ENCODE assay signal across 8 mouse cellular contexts in the genomic region with DNA sequence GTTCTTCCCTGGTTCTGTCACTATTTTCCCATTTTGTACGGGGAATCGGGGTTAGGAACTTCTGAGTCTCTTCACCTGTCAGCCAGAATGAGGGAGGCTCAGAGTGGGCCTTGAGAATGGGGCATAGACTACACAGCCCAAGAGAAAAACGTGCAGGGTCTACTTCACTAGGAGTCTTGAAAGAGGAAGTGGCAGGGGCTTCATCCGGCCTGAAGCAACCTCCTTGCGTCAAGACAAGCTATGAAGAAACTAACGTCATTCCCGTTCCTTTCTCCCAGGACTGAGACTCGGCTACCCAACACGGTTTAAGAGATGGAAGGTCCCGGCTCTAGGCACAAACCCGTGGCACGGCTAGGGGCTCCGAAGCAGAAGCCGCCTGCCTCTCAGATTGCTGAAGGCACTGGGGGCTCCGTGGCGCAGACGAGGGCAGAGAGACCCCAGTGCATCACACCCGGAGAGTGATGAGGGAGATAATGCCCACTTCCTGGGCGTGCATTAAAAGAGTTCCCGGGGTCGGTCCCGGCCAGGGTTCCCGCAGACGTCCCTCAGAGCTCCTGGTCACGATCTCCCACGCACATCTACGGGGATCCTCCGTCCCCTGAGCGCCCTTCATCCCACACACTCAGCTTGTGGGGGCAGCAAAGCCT. TPM values are rescaled to one million over a fixed set of nuclear protein-coding genes. Genes with fewer than 3 reads are reported as not detected.
A peak's percentile ranks its signal among the peaks of the same experiment; 100 is the strongest.
DNase-seq lines count a peak whose midpoint lies in the region; ATAC-seq and TF ChIP-seq lines count a peak whose summit lies in the region.

No protein-coding gene starts in this region.

- H3K9ac ChIP-seq in heart, embryonic 16.5 days (ENCODE audit: low read length), result peak overlapping the region; percentile 93
- peak overlapping the region; percentile 73 for H3K9ac ChIP-seq in liver, embryonic 15.5 days
- H3K9ac ChIP-seq in neural tube, embryonic 14.5 days (replicated peaks; ENCODE audit: low read depth, low read length), result peak overlapping the region; percentile 64

- no peak for DNase-seq in left cerebral cortex, adult 2 months (ENCODE audit: extremely low spot score in 1 of 2, low spot score in 2 of 2)
- no peak for DNase-seq in left cerebral cortex, adult 11 months (ENCODE audit: low spot score)
- peak; percentile 17 for DNase-seq in c-Kit-negative CD71-positive TER-119-positive erythroid progenitor cells, embryonic 14.5 days (ENCODE audit: low read depth, low spot score)
- no peak for DNase-seq in gastrocnemius, postnatal 25 days

- peak overlapping the region; percentile 40; the same call in 1 of the 2 replicates for H3K27ac ChIP-seq in left cerebral cortex, adult 2 months
- peak overlapping the region; percentile 99 for H3K27ac ChIP-seq in heart, embryonic 16.5 days (ENCODE audit: low read length)
- peak overlapping the region; percentile 64 for H3K27ac ChIP-seq in liver, embryonic 15.5 days (replicated peaks)
- peak overlapping the region; percentile 76 for H3K27ac ChIP-seq in neural tube, embryonic 14.5 days (ENCODE audit: low read depth, low read length)

- under 1% methylated on average over 29 of the region's 29 CpGs for WGBS in heart, embryonic 16.5 days
- WGBS in liver, embryonic 15.5 days (ENCODE audit: insufficient replicate concordance), result under 1% methylated on average over 29 of the region's 29 CpGs
- WGBS in neural tube, embryonic 14.5 days, result under 1% methylated on average over 29 of the region's 29 CpGs

- TF ChIP-seq CTCF in left cerebral cortex, adult 2 months (IDR thresholded peaks at IDR 0.05), result no peak

- H3K9me3 ChIP-seq in heart, embryonic 16.5 days (replicated peaks; ENCODE audit: control insufficient read depth, low read length), result no peaks in the 10 kb centered on the region
- no peaks in the 10 kb centered on the region for H3K9me3 ChIP-seq in liver, embryonic 15.5 days (replicated peaks)
- no peaks in the 10 kb centered on the region for H3K9me3 ChIP-seq in neural tube, embryonic 14.5 days (ENCODE audit: control insufficient read depth, low read length)

- H3K27me3 ChIP-seq in heart, embryonic 16.5 days (ENCODE audit: control insufficient read depth, insufficient read depth, low read length), result no peaks in the 10 kb centered on the region
- no peaks in the 10 kb centered on the region for H3K27me3 ChIP-seq in liver, embryonic 15.5 days
- H3K27me3 ChIP-seq in neural tube, embryonic 14.5 days (ENCODE audit: control insufficient read depth, insufficient read depth, low read length), result no peaks in the 10 kb centered on the region

- H3K4me3 ChIP-seq in left cerebral cortex, adult 2 months, result peak overlapping the region; percentile 63
- peak overlapping the region; percentile 75 for H3K4me3 ChIP-seq in heart, embryonic 16.5 days (ENCODE audit: low read length)
- H3K4me3 ChIP-seq in liver, embryonic 15.5 days (replicated peaks), result peak overlapping the region; percentile 74
- H3K4me3 ChIP-seq in neural tube, embryonic 14.5 days (ENCODE audit: low read depth, low read length), result peak overlapping the region; percentile 72

- intact Hi-C loops in left cerebral cortex, adult 2 months (cut with DNase I), result no loop called here

- H3K36me3 ChIP-seq in heart, embryonic 16.5 days (ENCODE audit: control insufficient read depth, insufficient read depth), result 0 out of 2 replicates have a peak, but pooled peaks cover 4% of the 10 kb centered on the region
- H3K36me3 ChIP-seq in liver, embryonic 15.5 days (replicated peaks), result 0 out of 2 replicates have a peak, but pooled peaks cover under 1% of the 10 kb centered on the region
- H3K36me3 ChIP-seq in neural tube, embryonic 14.5 days (ENCODE audit: control insufficient read depth, insufficient read depth, low read length), result no peaks in the 10 kb centered on the region

- peaks cover 20% of the 10 kb centered on the region for H3K4me1 ChIP-seq in heart, embryonic 16.5 days (ENCODE audit: control insufficient read depth, insufficient read depth, low read length)
- peaks cover 36% of the 10 kb centered on the region for H3K4me1 ChIP-seq in liver, embryonic 15.5 days (replicated peaks)
- peaks cover 11% of the 10 kb centered on the region for H3K4me1 ChIP-seq in neural tube, embryonic 14.5 days (ENCODE audit: control insufficient read depth, insufficient read depth, low read length)

- H3K4me2 ChIP-seq in heart, embryonic 16.5 days (ENCODE audit: low read depth, low read length), result peak overlapping the region; percentile 86
- peak overlapping the region; percentile 91 for H3K4me2 ChIP-seq in liver, embryonic 15.5 days
- H3K4me2 ChIP-seq in neural tube, embryonic 14.5 days (ENCODE audit: low read depth, low read length), result peak overlapping the region; percentile 57

- peak; percentile 7; the same call in 1 of the 2 replicates for ATAC-seq in heart, embryonic 16.5 days (replicated peaks; ENCODE audit: extremely low read depth, insufficient read depth, low FRiP score)
- ATAC-seq in liver, embryonic 15.5 days (ENCODE audit: insufficient read depth), result peak; percentile 17
- peak; percentile 24 for ATAC-seq in neural tube, embryonic 14.5 days (ENCODE audit: low read depth)
- no peak; the same call in 1 of the 2 replicates for ATAC-seq in megakaryocyte-erythroid progenitor cell, adult 5-6 weeks (replicated peaks; ENCODE audit: low FRiP score, low TSS enrichment, poor library complexity, severe bottlenecking)

RNA-seq across cellular contexts. Expression of gene Cfap43, which starts 0.5 kb away (rescaled TPM):
- under 1 TPM; 0.30 to 0.66 TPM for total RNA-seq in left cerebral cortex, adult 2 months (2021)
- polyA plus RNA-seq in heart, embryonic 16.5 days (2015; fragmentation: Nextera tagmentation; extraction: Ambion mirVana), result 0.38 and 0.42 TPM in 2 replicates
- polyA plus RNA-seq in liver, embryonic 15.5 days (2015; fragmentation: Nextera tagmentation; extraction: Ambion mirVana), result 0.02 TPM in 1 of 2 replicates, not detected in the other
- polyA plus RNA-seq in neural tube, embryonic 14.5 days (2014; fragmentation: Nextera tagmentation; extraction: Ambion mirVana), result 0.24 and 1.7 TPM in 2 replicates
- 0.33 TPM in 1 of 2 replicates, not detected in the other for total RNA-seq in megakaryocyte-erythroid progenitor cell, adult 5-6 weeks (2014; fragmentation: Nextera tagmentation)
- 0.08 TPM in 1 of 2 replicates, not detected in the other for total RNA-seq in megakaryocyte-erythroid progenitor cell, adult 5-6 weeks (2017)
- total RNA-seq in gastrocnemius, postnatal 25 days (2021), result not detected

RNA-seq across cellular contexts. Expression of gene Itprip, which starts 0.5 kb away (rescaled TPM):
- 1 to 10 TPM in 1 of 2 experiments, under 1 TPM in 1; 0.95 to 1.5 TPM for total RNA-seq in left cerebral cortex, adult 2 months (2021)
- 18.4 and 23.3 TPM in 2 replicates for polyA plus RNA-seq in heart, embryonic 16.5 days (2015; fragmentation: Nextera tagmentation; extraction: Ambion mirVana)
- 4.1 and 4.8 TPM in 2 replicates for polyA plus RNA-seq in liver, embryonic 15.5 days (2015; fragmentation: Nextera tagmentation; extraction: Ambion mirVana)
- polyA plus RNA-seq in neural tube, embryonic 14.5 days (2014; fragmentation: Nextera tagmentation; extraction: Ambion mirVana), result 3.8 and 4.4 TPM in 2 replicates
- total RNA-seq in megakaryocyte-erythroid progenitor cell, adult 5-6 weeks (2014; fragmentation: Nextera tagmentation), result 6.6 and 8.8 TPM in 2 replicates
- 6.7 and 22.0 TPM in 2 replicates for total RNA-seq in megakaryocyte-erythroid progenitor cell, adult 5-6 weeks (2017)
- under 1 TPM; 0.36 to 0.70 TPM for total RNA-seq in gastrocnemius, postnatal 25 days (2021)

RNA-seq across cellular contexts. Expression of gene Cfap58, which starts 18.9 kb away (rescaled TPM):
- under 1 TPM; 0.27 to 0.30 TPM for total RNA-seq in left cerebral cortex, adult 2 months (2021)
- polyA plus RNA-seq in heart, embryonic 16.5 days (2015; fragmentation: Nextera tagmentation; extraction: Ambion mirVana), result 0.09 and 0.25 TPM in 2 replicates
- polyA plus RNA-seq in liver, embryonic 15.5 days (2015; fragmentation: Nextera tagmentation; extraction: Ambion mirVana), result not detected in 2 replicates
- polyA plus RNA-seq in neural tube, embryonic 14.5 days (2014; fragmentation: Nextera tagmentation; extraction: Ambion mirVana), result 0.53 and 0.64 TPM in 2 replicates
- total RNA-seq in megakaryocyte-erythroid progenitor cell, adult 5-6 weeks (2014; fragmentation: Nextera tagmentation), result not detected in 2 replicates
- total RNA-seq in megakaryocyte-erythroid progenitor cell, adult 5-6 weeks (2017), result not detected in 2 replicates
- total RNA-seq in gastrocnemius, postnatal 25 days (2021), result not detected

RNA-seq across cellular contexts. Expression of gene Gsto2, which starts 53.2 kb away (rescaled TPM):
- total RNA-seq in left cerebral cortex, adult 2 months (2021), result 1 to 10 TPM; 1.4 to 2.2 TPM
- polyA plus RNA-seq in heart, embryonic 16.5 days (2015; fragmentation: Nextera tagmentation; extraction: Ambion mirVana), result 0.77 and 1.1 TPM in 2 replicates
- 0.13 and 0.24 TPM in 2 replicates for polyA plus RNA-seq in liver, embryonic 15.5 days (2015; fragmentation: Nextera tagmentation; extraction: Ambion mirVana)
- 1.3 and 2.1 TPM in 2 replicates for polyA plus RNA-seq in neural tube, embryonic 14.5 days (2014; fragmentation: Nextera tagmentation; extraction: Ambion mirVana)
- 0.33 TPM in 1 of 2 replicates, not detected in the other for total RNA-seq in megakaryocyte-erythroid progenitor cell, adult 5-6 weeks (2014; fragmentation: Nextera tagmentation)
- total RNA-seq in megakaryocyte-erythroid progenitor cell, adult 5-6 weeks (2017), result not detected in 2 replicates
- under 1 TPM; 0.23 to 0.38 TPM for total RNA-seq in gastrocnemius, postnatal 25 days (2021)

Comparison
In these comparisons a context has a peak if more than half of its experiments do, and no peak if none do; other contexts are left out.
1. H3K27ac ChIP-seq: peak in every context shown above with its lines; median percentile 99 in heart, embryonic 16.5 days; 76 in neural tube, embryonic 14.5 days; 64 in liver, embryonic 15.5 days; 40 in left cerebral cortex, adult 2 months.